Mouse (Mus musculus) embryonic facial prominence, embryonic 12.5 days (tissue): ENCODE results near the gene Tmem222. TPM values are rescaled to one million over a fixed set of nuclear protein-coding genes. Genes with fewer than 3 reads are reported as not detected.

Experiments used
- ATAC-seq: fragments of 200-750 bp; cut with Nextera tagmentation; 2 replicates; pipeline ENCODE4 v1.8.0; 2017; ENCODE audit not compliant: insufficient number of reproducible peaks, insufficient read depth, low FRiP score, low TSS enrichment
- H3K27ac ChIP-seq: fragments of 300-500 bp; sonication (generic); 2 replicates; pipeline ENCODE4 v1.5.1; 2016; ENCODE audit warnings: mild to moderate bottlenecking
- H3K27me3 ChIP-seq: fragments of 300-500 bp; sonication (generic); 2 replicates; pipeline ENCODE4 v1.6.1; 2016; ENCODE audit warnings: mild to moderate bottlenecking, moderate library complexity
- H3K36me3 ChIP-seq: fragments of 300-500 bp; sonication (generic); 2 replicates; pipeline ENCODE4 v1.6.1; 2016; ENCODE audit warnings: mild to moderate bottlenecking
- H3K4me1 ChIP-seq: fragments of 300-500 bp; sonication (generic); 2 replicates; pipeline ENCODE4 v1.6.1; 2016
- H3K4me2 ChIP-seq: fragments of 300-500 bp; sonication (generic); replicated peaks from 2 replicates; pipeline ENCODE4 v1.6.1; 2016; ENCODE audit warnings: mild to moderate bottlenecking, moderate library complexity
- H3K4me3 ChIP-seq: fragments of 300-500 bp; sonication (generic); 2 replicates; pipeline ENCODE4 v1.5.1; 2016; ENCODE audit warnings: mild to moderate bottlenecking
- H3K9ac ChIP-seq: fragments of 300-500 bp; sonication (generic); 2 replicates; pipeline ENCODE4 v1.6.1; 2016; ENCODE audit warnings: mild to moderate bottlenecking, moderate library complexity
- H3K9me3 ChIP-seq: fragments of 300-500 bp; sonication (generic); 2 replicates; pipeline ENCODE4 v1.6.1; 2016; ENCODE audit warnings: mild to moderate bottlenecking, moderate library complexity
- WGBS: fragments of 180-500 bp; shearing (Covaris S2); methylation state at CpG from one replicate; pipeline ENCODE4 v1.1.7; 2016; 5-methylcytosine and 5-hydroxymethylcytosine counted together
- polyA plus RNA-seq: library from polyadenylated mRNA; unstranded; fragments of >200 nt; fragmentation: Nextera tagmentation; extraction: Ambion mirVana; gene quantifications from 2 replicates; pipeline ENCODE4 v1.2.1, GENCODE M21; 2016

Tmem222 gene
- polyA plus RNA-seq, 1 experiment from 2014 or later, result 81.8 TPM

DNA sequence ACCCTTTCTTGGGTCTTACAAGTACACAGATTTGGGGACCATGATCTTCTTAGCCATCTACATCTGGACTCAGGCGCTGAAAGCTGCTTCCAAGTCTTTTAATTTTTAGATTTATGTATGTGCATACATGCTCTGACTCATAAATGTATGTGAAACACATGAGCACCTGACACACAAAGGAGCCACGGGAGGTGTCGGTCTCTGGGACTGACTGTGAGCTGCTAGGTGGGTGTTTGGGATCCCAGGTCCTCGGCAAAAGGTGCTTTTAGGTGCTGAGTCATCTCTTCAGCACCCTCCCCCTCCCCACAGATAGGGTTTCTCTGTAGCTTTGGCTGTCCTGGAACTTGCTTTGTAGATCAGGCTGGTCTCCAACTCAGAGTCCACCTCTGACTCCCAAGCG lies 13.8 kb downstream of the Tmem222 start:
- Histone ChIP-seq H3K36me3 (peaks cover 57% of the 10 kb centered on the region), H3K9ac (no peak overlapping the region), H3K4me2 (no peak overlapping the region), H3K27me3 (no peaks in the 10 kb centered on the region), H3K9me3 (peaks cover 5% of the 10 kb centered on the region; the same call in 1 of the 2 replicates), H3K27ac (no peak overlapping the region), H3K4me3 (no peak overlapping the region), H3K4me1 (peaks cover 2% of the 10 kb centered on the region; the same call in 1 of the 2 replicates)
- WGBS, result 90% methylated on average over 5 of the region's 5 CpGs
- ATAC-seq, result no peak

DNA sequence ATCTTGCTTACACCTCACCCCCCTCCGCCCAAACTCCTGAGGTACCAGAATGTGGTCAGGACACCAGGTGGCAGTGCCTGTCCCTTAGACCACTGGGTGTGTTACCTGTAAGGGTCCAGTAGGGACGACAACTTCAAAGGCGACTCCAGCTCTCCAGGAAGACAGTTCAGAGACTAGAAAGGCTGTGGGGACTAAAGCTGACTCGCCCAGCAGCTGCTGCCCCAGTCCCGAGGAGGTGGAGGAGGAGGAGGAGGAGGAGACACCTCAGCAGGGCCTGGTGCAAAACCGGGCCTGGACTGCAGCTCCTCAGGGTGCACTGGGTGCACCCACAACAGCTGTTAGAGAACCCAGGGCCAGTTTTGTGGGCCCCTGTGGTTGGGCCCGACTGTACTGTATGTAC lies 14.7 kb downstream of the Tmem222 start, which contains the start of gene Sytl1:
Gene Sytl1 (minus strand): TSS at position 232 of the 400 bp plus-strand sequence.
- Histone ChIP-seq H3K9ac (0 out of 2 replicates have a peak within 1 kb of the TSS, but pooled peaks have one; percentile 15), H3K4me2 (no peak within 1 kb of the TSS; the same call in 1 of the 2 replicates), H3K9me3 (peaks cover 5% of the 10 kb centered on the region; the same call in 1 of the 2 replicates), H3K4me3 (no peak within 1 kb of the TSS), H3K36me3 (peaks cover 48% of the 10 kb centered on the region), H3K4me1 (peaks cover 2% of the 10 kb centered on the region; the same call in 1 of the 2 replicates), H3K27ac (no peak within 1 kb of the TSS), H3K27me3 (peaks cover 2% of the 10 kb centered on the region; the same call in 1 of the 2 replicates)
- 38% methylated on average over 7 of the region's 7 CpGs for WGBS
- ATAC-seq, result no peak

DNA sequence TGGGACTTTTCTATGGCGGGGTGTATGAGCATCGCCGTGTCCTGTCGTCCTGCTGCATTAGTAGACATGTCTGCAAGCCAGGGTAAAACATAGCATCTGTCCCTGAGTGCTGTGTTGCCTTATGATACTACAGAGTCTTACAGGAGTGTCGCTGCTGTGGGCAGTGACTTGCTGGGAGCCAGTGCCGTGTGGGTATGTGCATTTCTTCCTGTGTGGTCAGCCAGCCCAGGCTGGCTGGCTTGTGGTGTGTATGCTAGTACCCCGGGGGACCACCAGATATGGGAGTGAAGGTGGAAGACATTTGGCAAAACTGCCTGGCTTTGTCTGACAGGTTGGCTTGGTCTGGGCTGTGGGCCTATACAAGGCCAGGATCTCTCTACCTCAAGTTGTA lies 15.2 kb downstream of the Tmem222 start:
- H3K4me3 ChIP-seq, result no peak overlapping the region
- peaks cover 5% of the 10 kb centered on the region; the same call in 1 of the 2 replicates for H3K9me3 ChIP-seq
- peaks cover 43% of the 10 kb centered on the region for H3K36me3 ChIP-seq
- no peak for ATAC-seq
- no peak overlapping the region for H3K4me2 ChIP-seq
- H3K9ac ChIP-seq, result no peak overlapping the region
- peaks cover 7% of the 10 kb centered on the region for H3K27me3 ChIP-seq
- H3K27ac ChIP-seq, result no peak overlapping the region
- peaks cover 2% of the 10 kb centered on the region; the same call in 1 of the 2 replicates for H3K4me1 ChIP-seq
- WGBS, result 59% methylated on average over 7 of the region's 7 CpGs

DNA sequence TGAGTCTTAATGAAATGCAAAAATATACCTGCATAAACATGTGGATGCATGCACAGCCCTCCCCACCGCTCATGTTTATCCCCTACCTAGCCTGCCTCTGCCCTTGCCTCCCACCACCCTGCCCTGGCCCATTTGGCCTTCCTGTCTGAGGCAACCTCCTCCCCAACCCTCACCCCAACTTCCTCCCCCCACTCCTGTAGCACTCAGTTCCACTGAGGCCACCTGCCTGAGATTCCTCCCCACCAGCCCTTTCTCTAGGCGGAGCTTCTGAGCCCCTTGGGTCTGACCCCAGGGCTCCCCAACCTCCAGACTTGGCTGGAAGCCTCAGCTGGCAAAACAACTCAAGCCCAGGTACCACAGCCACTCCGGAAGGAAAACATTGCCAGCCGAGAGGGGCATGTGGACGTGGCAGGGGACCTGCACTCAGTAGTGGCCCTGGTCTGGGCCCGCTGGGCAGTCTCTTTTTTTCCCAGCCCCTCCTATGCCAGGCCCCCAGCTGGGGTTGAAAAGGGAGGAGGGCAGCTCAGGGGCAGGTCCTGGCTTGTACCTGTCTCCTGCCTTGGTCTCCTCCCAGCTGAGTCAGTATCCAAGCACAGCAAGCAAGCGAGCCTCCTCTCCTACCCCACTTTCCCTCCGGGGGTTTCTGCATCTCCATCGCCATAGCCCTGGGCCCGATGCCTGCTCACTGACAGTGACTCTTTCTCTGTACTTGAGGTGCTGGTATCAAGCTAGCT lies 15.8 kb downstream of the Tmem222 start:
- 35% methylated on average over 10 of the region's 10 CpGs for WGBS
- Histone ChIP-seq H3K4me3 (no peak overlapping the region), H3K27ac (no peak overlapping the region)

DNA sequence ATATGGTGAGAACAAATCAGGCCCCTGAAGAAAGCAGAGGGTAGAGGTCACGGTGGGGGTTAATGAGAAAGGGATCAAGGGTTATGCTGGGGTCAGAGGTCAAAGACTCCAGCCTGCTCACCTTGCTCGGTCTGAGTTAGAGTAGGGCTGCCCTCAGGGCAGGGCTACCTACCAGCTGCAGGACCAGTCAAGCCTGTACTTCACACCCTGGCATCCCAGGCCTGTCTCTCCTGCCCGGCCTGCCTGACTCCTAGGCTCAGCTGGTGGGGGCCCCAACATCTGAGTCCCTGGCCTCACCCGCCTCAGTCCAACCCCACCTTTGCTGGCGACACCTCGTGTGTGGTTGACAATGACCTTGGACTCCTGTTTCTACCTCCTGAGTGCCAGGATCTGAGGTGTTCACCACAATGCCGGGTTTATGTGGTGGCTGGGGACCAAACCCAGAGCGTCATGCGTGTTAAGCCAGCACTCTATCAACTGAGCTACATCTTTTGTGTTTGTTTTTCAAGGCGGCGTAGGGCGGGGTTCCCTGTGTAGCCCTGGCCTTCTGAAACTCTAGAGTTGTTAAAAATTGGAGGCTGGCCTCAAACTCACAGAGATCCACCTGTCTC lies 19.7 kb downstream of the Tmem222 start:
- Histone ChIP-seq H3K36me3 (0 out of 2 replicates have a peak, but pooled peaks cover 1% of the 10 kb centered on the region), H3K27me3 (peaks cover 45% of the 10 kb centered on the region)

More for the DNA sequence above, 15.8 kb downstream of the Tmem222 start:
- peaks cover 4% of the 10 kb centered on the region; the same call in 1 of the 2 replicates for H3K4me1 ChIP-seq
- peak overlapping the region; percentile 16; the same call in 1 of the 2 replicates for H3K4me2 ChIP-seq
- peaks cover 12% of the 10 kb centered on the region for H3K27me3 ChIP-seq
- ATAC-seq, result no peak
- peaks cover 37% of the 10 kb centered on the region for H3K36me3 ChIP-seq
- peaks cover 5% of the 10 kb centered on the region; the same call in 1 of the 2 replicates for H3K9me3 ChIP-seq
- H3K9ac ChIP-seq, result 0 out of 2 replicates have a peak overlapping the region, but pooled peaks have one; percentile 15

DNA sequence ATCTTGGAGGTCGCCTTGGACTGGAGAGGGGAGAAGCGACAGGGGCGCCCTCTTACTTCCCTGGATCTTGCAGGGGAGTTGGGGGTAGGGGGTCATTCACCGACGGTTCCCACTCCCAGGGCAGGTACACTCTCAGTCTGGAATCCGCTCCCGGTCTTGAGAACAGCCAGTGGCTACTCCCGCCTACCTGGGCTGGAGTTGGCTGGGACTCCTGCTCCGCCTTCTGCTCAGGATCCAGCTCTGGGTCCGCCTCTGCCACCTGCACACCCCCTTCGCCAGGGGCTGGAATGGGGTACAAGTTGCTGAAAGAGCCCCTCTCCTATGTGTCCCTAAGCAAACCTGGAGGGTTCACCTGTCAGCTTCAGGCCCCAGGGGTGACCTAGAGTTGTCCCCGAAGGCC lies 20.4 kb downstream of the Tmem222 start:
- WGBS, result 27% methylated on average over 12 of the region's 12 CpGs
- Histone ChIP-seq H3K9me3 (no peaks in the 10 kb centered on the region), H3K9ac (no peak overlapping the region), H3K4me1 (peaks cover 6% of the 10 kb centered on the region; the same call in 1 of the 2 replicates), H3K27ac (no peak overlapping the region), H3K36me3 (no peaks in the 10 kb centered on the region), H3K4me3 (0 out of 2 replicates have a peak overlapping the region, but pooled peaks have one; percentile 7), H3K4me2 (0 out of 2 replicates have a peak overlapping the region, but pooled peaks have one; percentile 3), H3K27me3 (peaks cover 52% of the 10 kb centered on the region)
- ATAC-seq, result no peak

More for the DNA sequence above, 19.7 kb downstream of the Tmem222 start:
- no peaks in the 10 kb centered on the region for H3K9me3 ChIP-seq
- H3K4me2 ChIP-seq, result no peak overlapping the region
- no peak overlapping the region for H3K27ac ChIP-seq
- peaks cover 7% of the 10 kb centered on the region; the same call in 1 of the 2 replicates for H3K4me1 ChIP-seq
- WGBS, result 68% methylated on average over 12 of the region's 12 CpGs
- no peak for ATAC-seq
- H3K9ac ChIP-seq, result no peak overlapping the region
- H3K4me3 ChIP-seq, result no peak overlapping the region

DNA sequence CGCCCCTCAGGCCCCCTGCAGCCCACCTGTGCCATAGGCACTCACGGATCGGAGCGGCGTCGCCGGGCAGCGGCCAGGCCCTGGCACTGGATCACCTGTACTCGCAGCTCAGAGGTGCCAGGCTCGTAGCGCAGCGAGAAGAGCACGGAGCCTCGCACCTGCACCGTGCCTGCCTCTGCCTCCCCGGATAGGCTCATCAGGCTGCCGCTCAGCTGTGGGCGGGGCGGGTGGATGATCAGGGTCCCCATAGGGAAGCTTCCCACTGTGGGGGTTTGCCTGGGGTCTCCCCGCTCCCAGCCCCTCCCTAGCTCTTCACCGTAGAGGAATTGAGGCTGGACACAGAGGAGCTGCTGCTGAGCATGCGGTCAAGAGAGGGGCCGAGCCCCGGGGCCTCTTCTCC lies 20.8 kb downstream of the Tmem222 start:
- H3K4me3 ChIP-seq, result 0 out of 2 replicates have a peak overlapping the region, but pooled peaks have one; percentile 7
- H3K4me2 ChIP-seq, result 0 out of 2 replicates have a peak overlapping the region, but pooled peaks have one; percentile 3
- ATAC-seq, result no peak; the same call in 1 of the 2 replicates

DNA sequence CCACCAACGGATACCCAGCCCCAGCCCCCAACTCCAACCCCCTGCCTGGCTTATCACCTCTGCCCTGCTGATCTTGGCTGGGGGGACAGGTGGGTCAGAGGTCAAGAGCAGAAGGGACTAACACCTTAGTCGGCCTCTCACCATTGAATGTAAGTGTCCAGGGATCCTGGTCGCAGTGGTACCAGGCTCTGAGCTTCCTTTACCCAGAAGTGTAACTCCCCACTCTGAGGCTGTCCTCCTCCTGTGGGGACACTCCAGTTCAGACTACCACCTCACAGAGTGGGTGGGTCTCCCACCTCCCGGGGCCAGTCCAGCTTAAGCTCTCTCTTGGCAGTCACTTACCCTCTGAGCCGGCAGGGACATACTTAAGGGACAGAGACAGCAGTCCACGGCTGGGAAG lies 22.2 kb downstream of the Tmem222 start:
- Histone ChIP-seq H3K27ac (no peak overlapping the region), H3K4me1 (peaks cover 16% of the 10 kb centered on the region), H3K4me2 (no peak overlapping the region), H3K4me3 (no peak overlapping the region), H3K9me3 (no peaks in the 10 kb centered on the region), H3K9ac (no peak overlapping the region), H3K36me3 (no peaks in the 10 kb centered on the region), H3K27me3 (peaks cover 70% of the 10 kb centered on the region)
- ATAC-seq, result no peak
- WGBS, result 65% methylated on average over 6 of the region's 6 CpGs

More for the DNA sequence above, 20.8 kb downstream of the Tmem222 start:
- Histone ChIP-seq H3K36me3 (no peaks in the 10 kb centered on the region), H3K9me3 (no peaks in the 10 kb centered on the region), H3K9ac (no peak overlapping the region), H3K27ac (no peak overlapping the region), H3K4me1 (peaks cover 5% of the 10 kb centered on the region; the same call in 1 of the 2 replicates), H3K27me3 (peaks cover 56% of the 10 kb centered on the region)
- 21% methylated on average over 24 of the region's 24 CpGs for whole genome bisulfite sequencing

DNA sequence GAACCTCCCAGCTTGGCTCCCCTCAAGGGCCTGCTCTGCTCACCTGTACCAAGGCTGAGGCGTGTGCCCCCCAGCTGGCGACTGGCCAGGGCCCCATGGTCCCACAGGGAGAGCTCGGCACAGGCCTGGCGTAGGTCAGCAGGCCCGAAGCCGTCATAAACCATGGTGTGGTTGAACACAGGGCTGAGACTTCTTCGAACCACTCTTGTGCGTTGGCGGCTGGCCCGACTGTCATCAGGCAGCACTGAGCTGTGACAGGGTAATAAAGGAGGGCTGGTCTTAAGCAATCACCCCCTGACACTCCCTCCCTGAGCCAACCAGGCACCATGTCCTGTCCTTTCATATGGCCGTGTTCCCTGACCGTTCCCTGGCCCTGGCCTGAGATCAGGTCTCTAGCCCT lies 24.2 kb downstream of the Tmem222 start:
- Histone ChIP-seq H3K9ac (no peak overlapping the region), H3K27ac (no peak overlapping the region), H3K9me3 (no peaks in the 10 kb centered on the region), H3K36me3 (no peaks in the 10 kb centered on the region), H3K4me2 (no peak overlapping the region), H3K4me3 (no peak overlapping the region), H3K27me3 (peaks cover 88% of the 10 kb centered on the region), H3K4me1 (peaks cover 20% of the 10 kb centered on the region)
- WGBS, result 84% methylated on average over 12 of the region's 12 CpGs
- ATAC-seq, result no peak

DNA sequence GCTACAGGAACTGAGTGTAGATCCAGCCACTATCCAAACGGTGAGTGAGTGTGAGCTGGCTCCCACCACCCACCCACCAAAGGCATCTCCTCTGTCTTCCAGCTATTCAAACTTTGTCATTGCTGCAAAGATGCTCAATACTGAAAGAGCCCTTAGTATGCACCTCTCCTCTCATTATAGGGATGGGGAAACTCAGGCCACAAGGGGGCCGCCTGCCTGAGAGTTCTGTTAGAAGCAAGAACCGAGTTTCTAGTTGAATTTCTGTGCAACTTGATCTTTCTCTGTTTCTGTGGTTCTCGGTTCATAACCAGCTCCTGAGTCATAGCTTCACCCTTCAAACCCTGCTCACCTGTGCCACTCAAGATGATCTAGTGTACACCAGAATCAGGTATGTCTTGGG lies 25.5 kb downstream of the Tmem222 start:
- WGBS, result 36% methylated on average over 4 of the region's 4 CpGs
- no peak overlapping the region for H3K4me3 ChIP-seq
- no peak overlapping the region for H3K9ac ChIP-seq
- no peaks in the 10 kb centered on the region for H3K9me3 ChIP-seq
- H3K36me3 ChIP-seq, result no peaks in the 10 kb centered on the region
- no peak overlapping the region for H3K27ac ChIP-seq
- H3K4me2 ChIP-seq, result no peak overlapping the region
- H3K4me1 ChIP-seq, result peaks cover 20% of the 10 kb centered on the region
- ATAC-seq, result no peak
- H3K27me3 ChIP-seq, result peaks cover 92% of the 10 kb centered on the region

DNA sequence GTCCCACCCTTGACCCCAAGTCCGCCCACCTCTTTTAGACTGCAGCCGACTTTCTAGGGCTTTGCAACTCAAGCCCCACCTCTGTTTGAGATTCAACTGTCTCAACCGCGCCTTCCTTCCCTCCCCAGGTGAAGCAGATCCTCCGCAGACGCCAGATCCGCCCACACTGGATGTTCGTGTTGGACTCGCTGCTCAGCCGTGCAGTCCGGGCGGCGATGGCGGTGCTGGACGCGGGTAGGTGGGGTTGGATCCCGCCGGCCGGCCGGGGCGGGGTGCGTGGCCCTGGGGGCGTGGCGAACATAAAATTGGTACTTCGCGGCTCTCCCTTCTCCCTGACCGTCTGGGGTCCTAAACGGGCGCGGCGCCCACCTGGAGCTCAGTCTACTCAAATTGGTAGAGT lies 26.4 kb downstream of the Tmem222 start:
- Histone ChIP-seq H3K9ac (peak overlapping the region; percentile 44), H3K9me3 (no peaks in the 10 kb centered on the region), H3K36me3 (no peaks in the 10 kb centered on the region), H3K4me1 (peaks cover 16% of the 10 kb centered on the region), H3K4me3 (peak overlapping the region; percentile 40), H3K4me2 (peak overlapping the region; percentile 65), H3K27ac (no peak overlapping the region), H3K27me3 (peaks cover 92% of the 10 kb centered on the region)
- ATAC-seq, result no peak
- 1% methylated on average over 28 of the region's 31 CpGs for WGBS
